Mouse (Mus musculus) gastrocnemius, adult 8-10 months (tissue): ENCODE data around the gene Zp2. TPM values are rescaled to one million over a fixed set of nuclear protein-coding genes. Genes with fewer than 3 reads are reported as not detected.

Experiments
- total RNA-seq, 4 experiments: library from RNA; stranded (reverse); gene quantifications; 2 replicates each; pipeline ENCODE4 v1.2.4; 2022

The Zp2 gene
- total RNA-seq, 4 experiments from 2014 or later, result 0.20 to 0.31 (median 0.29) TPM; not detected in 1

Other genes starting within 250 kb of the Zp2 start
- gene Lyrm1, start 249.4 kb downstream of the Zp2 start, total RNA-seq, result 10 to 100 TPM in 1 of 4 experiments, 1 to 10 TPM in 3; 8.2 to 11.5 (median 9.2) TPM
- 10 to 100 TPM; 13.2 to 22.6 (median 20.8) TPM for gene Dcun1d3, start 249.0 kb downstream of the Zp2 start, total RNA-seq
- under 1 TPM; 0.02 to 0.08 (median 0.04) TPM for gene Dnah3, start 50.0 kb downstream of the Zp2 start, total RNA-seq
- 10 to 100 TPM in 3 of 4 experiments, 1 to 10 TPM in 1; 9.0 to 14.5 (median 12.6) TPM for gene Tmem159, start 42.9 kb downstream of the Zp2 start, total RNA-seq
- gene Anks4b, start 28.6 kb upstream of the Zp2 start, total RNA-seq, result under 1 TPM in 2 of 4 experiments, not detected in 2; 0.11 to 0.18 TPM
- 1 to 10 TPM; 2.8 to 4.6 (median 3.7) TPM for gene Crym, start 56.8 kb upstream of the Zp2 start, total RNA-seq
- not detected for gene Abca14, start 58.7 kb upstream of the Zp2 start, total RNA-seq
- not detected for gene Abca15, start 183.4 kb upstream of the Zp2 start, total RNA-seq